Mouse (Mus musculus) limb, embryonic 15.5 days (tissue): ENCODE measurements around the gene Lrat. TPM values are rescaled to one million over a fixed set of nuclear protein-coding genes. Genes with fewer than 3 reads are reported as not detected.

Experiments
- ATAC-seq: fragments of 200-750 bp; cut with Nextera tagmentation; 2 replicates; pipeline ENCODE4 v1.8.0; 2017; ENCODE audit warnings: low read depth, moderate TSS enrichment; ENCODE audit not compliant: insufficient number of reproducible peaks, low FRiP score, low TSS enrichment
- H3K27ac ChIP-seq: fragments of 300-500 bp; sonication (generic); 2 replicates; pipeline ENCODE4 v1.5.1; 2015; ENCODE audit warnings: moderate library complexity, mild to moderate bottlenecking, inconsistent platforms
- H3K27me3 ChIP-seq: fragments of 300-500 bp; sonication (generic); 2 replicates; pipeline ENCODE4 v1.6.1; 2015; ENCODE audit warnings: inconsistent platforms
- H3K36me3 ChIP-seq: fragments of 300-500 bp; sonication (generic); 2 replicates; pipeline ENCODE4 v1.6.1; 2015; ENCODE audit warnings: inconsistent platforms
- H3K4me1 ChIP-seq: fragments of 300-500 bp; sonication (generic); 2 replicates; pipeline ENCODE4 v1.6.1; 2015; ENCODE audit warnings: inconsistent platforms
- H3K4me2 ChIP-seq: fragments of 300-500 bp; sonication (generic); 2 replicates; pipeline ENCODE4 v1.6.1; 2015; ENCODE audit warnings: mild to moderate bottlenecking, inconsistent platforms
- H3K4me3 ChIP-seq: fragments of 300-500 bp; sonication (generic); 2 replicates; pipeline ENCODE4 v1.5.1; 2015; ENCODE audit warnings: mild to moderate bottlenecking, inconsistent platforms
- H3K9ac ChIP-seq: fragments of 300-500 bp; sonication (generic); 2 replicates; pipeline ENCODE4 v1.6.1; 2015; ENCODE audit warnings: inconsistent platforms
- H3K9me3 ChIP-seq: fragments of 300-500 bp; sonication (generic); 2 replicates; pipeline ENCODE4 v1.6.1; 2016; ENCODE audit warnings: inconsistent platforms
- WGBS: fragments of 180-500 bp; shearing (Covaris S2); methylation state at CpG from one replicate; pipeline ENCODE4 v1.1.7; 2015; 5-methylcytosine and 5-hydroxymethylcytosine counted together
- polyA plus RNA-seq: library from polyadenylated mRNA; unstranded; fragments of >200 nt; fragmentation: Nextera tagmentation; extraction: Ambion mirVana; gene quantifications from 2 replicates; pipeline ENCODE4 v1.2.1, GENCODE M21; 2015

Gene Lrat
- 0.35 and 0.48 TPM in 2 replicates for polyA plus RNA-seq

- H3K27ac ChIP-seq, result no peak within 1 kb of the TSS
- H3K27me3 ChIP-seq, result peaks cover 33% of the 10 kb centered on the region
- peaks cover 16% of the 10 kb centered on the region for H3K4me1 ChIP-seq
- H3K9ac ChIP-seq, result no peak within 1 kb of the TSS
- WGBS, result 2% methylated on average over 35 of the region's 35 CpGs
- H3K4me2 ChIP-seq, result peak within 1 kb of the TSS; percentile 76
- H3K36me3 ChIP-seq, result no peaks in the 10 kb centered on the region
- no peak for ATAC-seq
- peak within 1 kb of the TSS; percentile 36 for H3K4me3 ChIP-seq
- H3K9me3 ChIP-seq, result no peaks in the 10 kb centered on the region
These were observed at the start of gene Lrat for GRCm38 (mm10) chr3:82903613-82904205. Lrat (minus strand) TSS chr3:82903973.

DNA sequence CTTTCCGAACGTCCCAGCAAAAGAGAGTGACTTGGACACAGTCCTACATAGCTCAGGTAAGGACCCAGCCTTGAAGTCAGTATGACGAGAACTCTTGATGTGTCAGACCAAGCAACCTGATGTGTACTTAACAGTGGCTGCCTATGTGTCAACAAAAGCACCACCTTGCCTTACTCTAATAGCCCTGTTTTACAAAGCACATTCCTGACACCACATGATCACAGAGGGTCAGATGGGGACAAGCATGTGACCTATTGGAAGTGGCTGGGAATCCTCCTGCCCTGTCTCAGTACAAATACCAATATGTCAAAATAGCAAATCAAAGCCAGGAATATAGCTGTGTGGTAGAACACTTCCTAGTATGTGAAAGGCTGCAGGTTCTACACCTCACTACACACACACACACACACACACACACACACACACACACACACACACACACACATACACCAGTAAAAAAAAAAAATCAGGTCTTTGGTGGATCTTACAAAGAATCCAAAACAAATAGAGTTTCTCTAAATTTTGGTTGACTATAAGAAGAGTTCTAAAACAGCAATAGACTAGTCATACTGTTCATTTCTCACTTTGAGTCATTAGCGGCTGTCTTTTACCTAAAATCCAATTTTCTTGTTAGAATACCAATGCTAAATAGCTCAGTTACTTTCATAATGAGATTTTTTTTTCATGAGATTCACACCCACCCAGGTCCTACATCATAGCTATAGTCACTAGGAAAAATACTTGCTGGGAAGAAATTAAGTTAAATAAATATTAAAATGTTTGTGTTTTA, 48.6 kb upstream of the Lrat start:
- no peaks in the 10 kb centered on the region for H3K4me1 ChIP-seq
- no peak overlapping the region for H3K4me3 ChIP-seq
- no peak for ATAC-seq
- no peaks in the 10 kb centered on the region for H3K36me3 ChIP-seq
- 83% methylated on average over 4 of the region's 4 CpGs for WGBS
- H3K9ac ChIP-seq, result no peak overlapping the region
- H3K27ac ChIP-seq, result no peak overlapping the region
- H3K4me2 ChIP-seq, result no peak overlapping the region
- H3K27me3 ChIP-seq, result no peaks in the 10 kb centered on the region
- no peaks in the 10 kb centered on the region for H3K9me3 ChIP-seq

- WGBS, result 68% methylated on average over 7 of the region's 7 CpGs
- no peaks in the 10 kb centered on the region for H3K4me1 ChIP-seq
- H3K27me3 ChIP-seq, result no peaks in the 10 kb centered on the region
- no peak for ATAC-seq
- no peak overlapping the region for H3K4me2 ChIP-seq
- H3K9me3 ChIP-seq, result no peaks in the 10 kb centered on the region
- H3K27ac ChIP-seq, result no peak overlapping the region
- H3K9ac ChIP-seq, result no peak overlapping the region
- H3K36me3 ChIP-seq, result no peaks in the 10 kb centered on the region
- H3K4me3 ChIP-seq, result no peak overlapping the region
These were observed 46.9 kb upstream of the Lrat start for GRCm38 (mm10) chr3:82950639-82951038.

DNA sequence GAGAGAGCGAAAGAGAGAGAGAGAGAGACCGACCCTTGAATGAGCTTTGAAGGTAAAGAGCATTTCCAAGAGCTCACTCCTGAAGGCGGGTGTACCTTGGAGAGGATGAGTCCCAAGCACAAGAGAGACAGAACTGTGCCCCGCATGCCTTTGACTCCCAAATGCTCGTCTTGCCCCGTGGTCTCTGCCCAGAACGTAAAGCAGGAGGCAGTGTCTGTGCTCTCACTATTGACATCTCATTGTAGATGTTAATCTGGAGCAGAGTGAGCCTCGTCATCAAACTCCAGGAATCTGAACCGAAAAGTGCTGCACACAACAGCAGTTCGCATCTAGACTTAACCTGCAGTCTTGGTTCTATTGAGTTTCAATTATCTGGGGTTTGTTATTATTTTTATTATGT, 46.4 kb upstream of the Lrat start:
- no peaks in the 10 kb centered on the region for H3K36me3 ChIP-seq
- no peaks in the 10 kb centered on the region for H3K4me1 ChIP-seq
- no peak overlapping the region for H3K9ac ChIP-seq
- no peak overlapping the region for H3K4me3 ChIP-seq
- WGBS, result 75% methylated on average over 10 of the region's 10 CpGs
- H3K27ac ChIP-seq, result no peak overlapping the region
- no peaks in the 10 kb centered on the region for H3K9me3 ChIP-seq
- no peak overlapping the region for H3K4me2 ChIP-seq
- ATAC-seq, result no peak
- no peaks in the 10 kb centered on the region for H3K27me3 ChIP-seq

DNA sequence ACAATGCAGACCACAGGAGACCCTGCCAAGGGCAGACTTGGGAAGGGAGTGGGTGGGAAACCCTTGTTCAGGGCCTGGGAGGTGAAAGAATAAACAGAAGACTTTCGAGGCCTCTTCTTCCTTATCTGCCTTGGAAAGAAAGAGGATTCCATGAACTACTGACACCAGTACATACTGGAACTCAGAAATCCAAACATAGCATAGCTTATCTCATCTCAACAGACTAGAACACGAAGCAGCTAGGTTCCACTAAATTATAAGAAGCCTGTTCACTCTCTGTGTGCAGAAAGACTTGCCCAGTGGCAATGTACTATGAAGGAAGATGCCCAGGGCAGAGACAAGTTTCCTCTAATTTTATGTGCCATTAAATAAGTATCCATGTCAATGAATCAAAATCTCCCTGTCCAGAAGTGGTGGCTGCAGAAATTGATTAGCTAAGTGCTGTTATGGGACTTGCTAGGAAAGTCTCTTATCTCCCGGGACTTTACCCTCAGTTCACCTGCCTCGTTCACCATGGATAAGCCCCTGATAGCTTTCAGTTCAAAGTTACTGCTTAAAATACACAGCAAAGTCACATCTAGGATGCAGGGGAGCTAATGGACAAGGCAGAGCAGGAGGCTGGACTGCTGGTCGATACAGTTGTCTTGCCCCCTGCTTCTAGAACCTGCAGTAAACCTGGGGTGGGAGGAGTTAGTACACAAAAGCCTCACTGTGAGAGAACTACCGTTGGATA, 42.8 kb upstream of the Lrat start:
- Histone ChIP-seq H3K9ac (no peak overlapping the region), H3K9me3 (no peaks in the 10 kb centered on the region), H3K4me3 (no peak overlapping the region), H3K27ac (no peak overlapping the region), H3K4me1 (no peaks in the 10 kb centered on the region), H3K4me2 (no peak overlapping the region), H3K36me3 (no peaks in the 10 kb centered on the region), H3K27me3 (no peaks in the 10 kb centered on the region)
- 50% methylated on average over 6 of the region's 6 CpGs for WGBS
- ATAC-seq, result no peak

- 81% methylated on average over 2 of the region's 2 CpGs for WGBS
- H3K4me2 ChIP-seq, result no peak overlapping the region
- no peak for ATAC-seq
These were observed 24.1 kb upstream of the Lrat start for GRCm38 (mm10) chr3:82927917-82928316.

GRCm38 (mm10) chr3:82915632-82916031, 11.9 kb upstream of the Lrat start:
- Histone ChIP-seq H3K27me3 (no peaks in the 10 kb centered on the region), H3K27ac (no peak overlapping the region), H3K4me2 (no peak overlapping the region), H3K4me1 (no peaks in the 10 kb centered on the region), H3K9ac (no peak overlapping the region), H3K4me3 (no peak overlapping the region), H3K9me3 (no peaks in the 10 kb centered on the region), H3K36me3 (no peaks in the 10 kb centered on the region)
- ATAC-seq, result no peak
- 45% methylated on average over 1 of the region's 1 CpGs for WGBS

More at GRCm38 (mm10) chr3:82927917-82928316, 24.1 kb upstream of the Lrat start:
- no peaks in the 10 kb centered on the region for H3K4me1 ChIP-seq
- H3K36me3 ChIP-seq, result no peaks in the 10 kb centered on the region
- H3K9ac ChIP-seq, result no peak overlapping the region
- H3K27ac ChIP-seq, result no peak overlapping the region
- no peak overlapping the region for H3K4me3 ChIP-seq
- no peaks in the 10 kb centered on the region for H3K9me3 ChIP-seq
- H3K27me3 ChIP-seq, result no peaks in the 10 kb centered on the region

DNA sequence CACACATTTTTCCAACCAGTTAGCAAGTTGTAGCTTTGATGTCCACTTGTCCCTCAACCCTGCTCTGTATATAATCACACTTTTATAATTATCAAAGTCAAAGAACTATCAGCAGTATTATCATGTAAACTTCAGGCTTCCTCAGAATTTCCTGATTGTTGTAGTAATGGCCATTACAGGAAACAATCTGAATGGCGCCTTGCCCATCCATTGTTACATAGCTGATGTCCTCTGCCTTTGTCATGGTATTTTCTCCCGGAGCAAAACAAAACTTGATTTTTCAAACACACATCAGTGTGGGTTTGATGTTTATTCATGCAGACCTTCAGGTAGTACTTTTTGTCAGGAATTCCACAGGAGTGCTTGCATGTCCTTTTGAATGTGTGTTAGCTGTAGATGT, 4.9 kb upstream of the Lrat start:
- peaks cover 17% of the 10 kb centered on the region for H3K27me3 ChIP-seq
- H3K9ac ChIP-seq, result no peak overlapping the region
- no peak overlapping the region for H3K27ac ChIP-seq
- H3K9me3 ChIP-seq, result no peaks in the 10 kb centered on the region
- H3K4me2 ChIP-seq, result no peak overlapping the region
- H3K4me3 ChIP-seq, result no peak overlapping the region
- no peaks in the 10 kb centered on the region for H3K36me3 ChIP-seq
- H3K4me1 ChIP-seq, result peaks cover 9% of the 10 kb centered on the region
- ATAC-seq, result no peak
- WGBS, result 87% methylated on average over 2 of the region's 2 CpGs

DNA sequence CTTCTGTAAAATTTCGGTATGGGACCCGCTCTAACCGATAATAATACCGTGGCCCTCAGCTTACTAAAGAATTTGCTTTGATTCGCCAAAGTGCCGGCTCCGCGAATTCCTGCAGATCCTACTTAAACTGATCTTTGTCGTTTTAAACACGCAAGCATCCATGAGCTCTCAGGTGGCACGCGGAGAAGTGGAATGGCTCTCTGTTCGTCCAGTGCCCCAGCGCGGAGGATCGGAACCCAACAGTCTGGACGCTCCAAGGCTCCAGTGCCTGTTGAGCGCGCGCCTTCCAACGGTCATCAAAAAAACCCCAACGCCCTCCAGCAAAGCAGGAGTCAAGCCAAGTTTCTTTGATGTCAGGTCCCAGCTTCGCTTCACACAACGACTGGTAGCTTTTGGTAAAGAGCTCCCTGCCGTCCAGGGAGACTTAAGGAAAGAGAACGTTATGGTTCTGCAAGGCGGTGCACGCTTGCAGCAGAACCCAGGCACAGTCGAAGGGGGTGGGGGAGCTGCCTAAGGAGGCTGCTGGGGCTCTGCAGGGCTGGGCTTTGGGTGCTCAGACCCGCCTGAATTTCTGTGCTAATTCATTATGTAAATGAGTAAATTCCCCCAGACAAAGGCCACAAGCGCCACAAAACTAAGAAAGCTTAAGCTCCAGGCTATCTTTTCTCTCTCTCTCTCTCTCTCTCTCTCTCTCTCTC, 587 bp upstream of the Lrat start:
- Histone ChIP-seq H3K4me2 (peak overlapping the region; percentile 76), H3K36me3 (no peaks in the 10 kb centered on the region), H3K4me3 (peak overlapping the region; percentile 36), H3K27ac (no peak overlapping the region), H3K27me3 (peaks cover 33% of the 10 kb centered on the region), H3K9me3 (no peaks in the 10 kb centered on the region), H3K9ac (no peak overlapping the region), H3K4me1 (peaks cover 16% of the 10 kb centered on the region)
- no peak for ATAC-seq
- 1% methylated on average over 31 of the region's 31 CpGs for WGBS

DNA sequence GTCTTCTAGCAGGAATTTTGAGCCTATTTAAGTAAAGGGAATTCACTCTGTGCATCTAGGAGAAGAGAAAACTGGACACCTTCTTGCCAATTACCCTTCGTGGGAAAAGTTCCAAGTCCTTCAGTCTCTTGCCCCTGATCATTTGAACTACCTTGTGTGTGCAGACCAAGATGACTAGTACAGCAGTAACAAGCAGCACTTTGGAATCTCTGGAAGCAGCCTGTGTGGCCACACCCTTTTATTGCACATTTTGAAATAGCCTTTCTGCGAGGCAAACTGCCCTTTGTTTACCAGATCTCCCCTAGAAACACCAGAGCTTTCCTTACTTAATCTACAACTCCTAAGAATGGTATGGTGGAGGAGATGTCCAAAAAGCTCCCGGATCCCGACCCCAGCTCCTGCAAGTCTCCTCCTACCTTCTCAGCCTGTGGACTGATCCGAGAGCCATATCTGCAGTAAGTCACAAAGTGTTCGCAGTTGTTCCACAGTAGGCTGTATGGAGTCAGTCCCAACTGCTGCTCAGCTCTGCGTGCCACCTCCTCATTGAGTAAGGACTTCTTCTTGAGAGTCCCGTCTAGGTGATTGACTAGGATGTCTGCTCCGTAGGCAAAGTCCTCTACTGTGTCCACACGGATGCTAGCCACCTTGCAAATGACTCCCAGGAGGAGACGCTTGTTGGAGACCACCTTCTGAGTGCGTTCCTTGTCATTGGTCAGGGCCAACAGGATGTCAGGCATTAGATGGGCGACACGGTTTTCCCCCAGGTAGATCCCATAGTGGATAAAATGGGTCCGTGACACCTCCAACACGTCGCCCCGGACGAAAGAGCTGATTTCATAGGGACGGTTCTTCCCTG, 788 bp downstream of the Lrat start:
- ATAC-seq, result no peak
- H3K4me1 ChIP-seq, result peaks cover 16% of the 10 kb centered on the region
- no peak overlapping the region for H3K27ac ChIP-seq
- no peaks in the 10 kb centered on the region for H3K9me3 ChIP-seq
- 20% methylated on average over 20 of the region's 20 CpGs for WGBS
- no peaks in the 10 kb centered on the region for H3K36me3 ChIP-seq
- H3K27me3 ChIP-seq, result peaks cover 33% of the 10 kb centered on the region
- peak overlapping the region; percentile 36 for H3K4me3 ChIP-seq
- H3K9ac ChIP-seq, result no peak overlapping the region
- peak overlapping the region; percentile 76 for H3K4me2 ChIP-seq

DNA sequence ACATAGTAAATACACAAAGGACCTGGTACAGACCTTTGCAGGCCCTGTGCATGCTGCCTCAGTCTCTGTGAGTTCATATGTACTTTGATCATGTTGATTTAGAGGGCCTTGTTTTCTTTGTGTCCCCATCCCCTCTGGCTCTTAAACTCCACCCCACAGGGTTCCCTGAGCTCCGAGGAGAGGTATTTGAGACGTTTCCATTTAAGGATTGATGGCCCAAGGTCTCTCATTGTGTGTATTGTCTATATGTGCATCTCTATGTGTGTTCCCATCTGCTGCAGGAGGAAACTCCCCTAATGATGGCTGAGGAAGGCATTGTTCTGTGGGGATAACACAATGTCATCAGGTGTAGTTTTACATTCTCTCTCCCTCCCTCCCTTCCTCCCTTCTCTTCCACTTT, 14.9 kb downstream of the Lrat start:
- no peak overlapping the region for H3K4me2 ChIP-seq
- no peaks in the 10 kb centered on the region for H3K4me1 ChIP-seq
- WGBS, result 23% methylated on average over 2 of the region's 2 CpGs
- no peaks in the 10 kb centered on the region for H3K36me3 ChIP-seq
- H3K9ac ChIP-seq, result no peak overlapping the region
- H3K9me3 ChIP-seq, result no peaks in the 10 kb centered on the region
- no peak overlapping the region for H3K27ac ChIP-seq
- no peaks in the 10 kb centered on the region for H3K27me3 ChIP-seq
- ATAC-seq, result no peak
- H3K4me3 ChIP-seq, result no peak overlapping the region
